Mouse (Mus musculus) layer of hippocampus, postnatal 25 days (tissue): ENCODE data around the gene 5730455P16Rik. TPM values are rescaled to one million over a fixed set of nuclear protein-coding genes. Genes with fewer than 3 reads are reported as not detected.
A peak's percentile ranks its signal among the peaks of the same experiment; 100 is the strongest.
"Not testable (repeated sequence)": the region's sequence is repeated elsewhere in the genome, so short reads cannot be mapped to it uniquely, and the experiment has no call there.

ENCODE experiments used
- DNase-seq, 2 experiments: peaks; one replicate each; pipeline ENCODE4 v3.0.0; 2022; ENCODE audit warnings: mixed read lengths in 2 of 2, low spot score in 1 of 2; ENCODE audit errors: extremely low spot score in 1 of 2
- total RNA-seq, 2 experiments: library from RNA; stranded (reverse); gene quantifications; 2 replicates each; pipeline ENCODE4 v1.2.3; 2021

The 5730455P16Rik gene
- total RNA-seq, 2 experiments from 2014 or later, result 48.6 to 53.0 TPM

DNA sequence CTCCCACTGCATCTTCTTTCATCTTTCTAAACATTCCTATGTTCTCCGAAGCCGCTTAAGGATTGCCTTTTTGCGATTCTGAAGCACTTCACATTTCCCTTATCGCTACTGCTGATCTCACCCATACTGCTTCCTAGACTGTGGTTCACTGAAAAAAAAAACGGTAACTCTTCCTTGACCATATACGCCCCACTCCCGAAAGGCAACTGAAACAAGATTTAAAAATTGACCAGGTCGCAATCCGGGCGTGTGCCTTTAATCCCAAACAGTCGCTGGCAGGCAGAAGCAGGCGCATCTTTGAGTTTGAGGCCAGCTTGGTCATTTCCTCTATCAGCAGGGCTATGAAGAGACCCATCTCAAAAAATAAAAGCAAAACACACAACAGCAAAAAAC, 4.8 kb upstream of the 5730455P16Rik start:
- peak in 1 of 2 experiments; percentile 30 for DNase-seq

DNA sequence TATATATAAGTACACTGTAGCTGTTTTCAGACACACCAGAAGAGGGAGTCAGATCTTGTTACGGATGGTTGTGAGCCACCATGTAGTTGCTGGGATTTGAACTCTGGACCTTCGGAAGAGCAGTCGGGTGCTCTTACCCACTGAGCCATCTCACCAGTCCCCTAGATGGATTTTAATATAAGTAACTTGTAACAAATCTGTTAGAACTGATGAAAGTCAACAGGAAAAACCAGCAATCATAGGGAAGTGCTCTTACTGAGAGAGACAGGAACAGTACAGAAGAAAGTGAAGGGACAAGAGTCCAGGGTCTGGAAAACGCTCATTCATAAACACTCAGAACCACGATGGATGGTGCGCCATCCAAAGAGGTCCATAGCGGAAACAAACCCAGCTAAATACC, 1.4 kb upstream of the 5730455P16Rik start:
- not testable (repeated sequence) for DNase-seq

DNA sequence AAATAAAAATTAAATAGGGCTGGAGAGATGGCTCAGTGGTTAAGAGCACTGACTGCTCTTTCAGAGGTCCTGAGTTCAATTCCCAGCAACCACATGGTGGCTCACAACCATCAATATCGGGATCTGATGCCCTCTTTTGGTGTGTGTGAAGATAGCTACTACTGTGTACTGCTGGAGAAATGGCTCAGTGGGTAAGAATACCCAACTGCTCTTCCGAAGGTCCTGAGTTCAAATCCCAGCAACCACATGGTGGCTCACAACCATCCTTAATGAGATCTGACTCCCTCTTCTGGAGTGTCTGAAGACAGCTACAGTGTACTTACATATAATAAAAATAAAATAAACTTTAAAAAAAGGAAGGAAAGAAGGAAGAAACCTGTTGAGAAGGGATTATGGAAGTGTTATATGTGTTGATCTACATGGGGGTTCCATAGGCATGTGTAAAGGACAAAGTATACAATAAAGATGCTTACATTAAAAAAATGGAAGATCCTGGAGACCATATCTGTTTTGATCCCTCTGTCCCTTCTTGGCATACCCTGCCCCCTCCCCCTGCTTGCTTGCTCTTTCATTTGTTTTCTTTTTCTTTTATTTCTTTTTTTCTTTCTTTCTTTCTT, 726 bp upstream of the 5730455P16Rik start:
- not testable (repeated sequence) for DNase-seq

DNA sequence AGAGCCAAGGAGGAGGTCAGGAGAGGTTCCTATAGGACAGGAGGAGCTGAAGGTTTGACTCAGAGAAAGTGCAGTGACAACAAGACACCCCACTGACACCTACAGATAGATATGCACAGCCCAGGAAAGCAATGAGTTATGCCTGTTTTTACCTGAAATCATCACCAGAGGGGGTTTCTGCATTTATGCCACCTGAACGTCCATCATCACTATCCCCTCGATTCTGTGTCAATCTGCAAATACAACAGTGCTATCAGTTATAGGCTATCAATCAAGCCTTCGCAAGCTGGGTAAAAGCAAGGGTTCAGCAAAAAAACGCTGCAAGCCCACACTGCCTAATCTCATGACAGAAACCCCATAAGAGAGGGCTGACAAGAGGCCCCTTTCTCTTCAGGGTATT, 1.2 kb downstream of the 5730455P16Rik start:
- no peak for DNase-seq

DNA sequence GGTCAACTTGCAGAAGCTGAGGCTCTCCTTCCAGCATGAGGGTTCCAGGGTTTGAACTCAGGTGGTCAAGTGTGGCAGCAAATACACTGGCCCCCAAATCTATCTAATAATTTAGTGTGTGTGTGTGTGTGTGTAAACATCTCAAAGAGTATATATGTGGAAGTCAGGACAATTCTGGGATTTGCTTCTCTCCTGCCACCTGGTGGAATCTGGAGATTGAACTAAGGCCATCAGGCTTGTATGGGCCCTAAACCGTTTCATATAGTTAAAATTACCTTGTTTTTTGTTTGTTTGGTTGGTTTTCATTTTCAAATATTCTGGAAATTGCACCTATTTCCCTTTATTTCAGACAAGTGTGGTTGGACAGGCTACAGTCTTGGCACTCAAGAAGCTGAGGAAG, 8.9 kb downstream of the 5730455P16Rik start:
- DNase-seq, result no peak

DNA sequence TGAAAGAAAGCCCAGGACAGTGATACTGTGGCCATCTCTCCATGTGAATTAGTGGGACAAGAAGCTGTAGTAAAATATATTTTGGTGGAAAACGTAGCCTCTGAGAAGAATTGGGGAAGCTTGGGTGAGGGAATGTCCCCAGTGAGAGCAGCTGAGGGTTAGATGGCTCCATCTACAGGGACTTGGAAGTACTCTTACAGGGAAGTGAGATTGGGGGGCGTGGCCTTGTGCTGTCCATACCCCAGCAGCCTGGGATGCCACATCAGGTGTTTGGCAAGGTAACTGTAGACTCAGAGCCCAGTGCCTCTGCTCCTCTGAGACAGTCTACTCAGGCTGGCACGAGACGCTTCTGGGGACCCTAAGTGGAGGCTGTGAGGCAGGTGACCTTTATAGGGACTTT, 23.0 kb downstream of the 5730455P16Rik start:
- DNase-seq, result no peak

DNA sequence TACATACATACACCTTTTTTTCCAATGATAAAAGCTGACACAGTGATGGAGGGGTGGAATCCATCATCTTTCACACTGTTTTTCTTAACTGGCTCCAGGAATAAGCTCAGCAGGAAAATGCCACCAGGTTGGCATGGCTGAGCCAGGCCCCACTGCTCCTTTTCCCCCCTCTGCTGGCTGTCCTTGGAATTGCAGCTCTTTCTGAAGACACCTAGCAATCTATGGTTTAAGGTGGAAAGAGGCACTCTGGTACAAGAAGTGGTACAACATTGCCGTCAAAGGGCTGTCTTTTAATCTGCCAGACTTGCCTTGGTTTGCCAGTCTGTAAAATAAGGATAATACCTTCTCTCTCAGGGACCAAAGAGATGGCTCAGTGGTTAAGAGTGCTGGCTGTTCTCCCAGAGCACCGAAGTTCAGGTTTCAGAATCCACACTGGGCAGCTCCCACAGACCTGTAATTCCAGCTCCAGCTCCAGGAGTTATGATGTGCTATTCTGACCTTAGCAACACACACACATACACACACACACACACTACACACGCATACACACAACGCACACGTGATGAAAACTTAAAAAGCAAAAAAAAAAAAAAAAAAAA, 25.9 kb downstream of the 5730455P16Rik start:
- peak; percentile 80 to 98 for DNase-seq

DNA sequence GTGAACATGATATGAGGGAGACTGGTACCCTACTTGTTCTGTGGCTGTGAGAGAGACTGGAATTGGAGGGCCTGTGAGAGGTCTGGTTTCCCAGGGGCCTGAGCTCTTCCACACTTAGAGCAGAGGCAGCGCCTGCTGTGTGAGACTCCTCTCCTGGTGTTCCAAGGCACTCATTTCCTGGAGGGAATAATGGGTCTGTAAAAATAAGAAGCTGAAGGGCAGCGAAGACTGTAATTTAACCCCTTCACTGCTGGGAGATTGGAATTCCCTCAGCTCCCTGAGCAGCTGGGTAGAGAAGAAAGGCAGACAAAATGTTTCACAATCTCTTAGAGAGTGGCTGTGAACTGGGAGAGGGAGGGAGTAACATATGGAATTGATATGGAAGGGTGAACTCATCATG, 35.4 kb downstream of the 5730455P16Rik start:
- DNase-seq, result no peak

DNA sequence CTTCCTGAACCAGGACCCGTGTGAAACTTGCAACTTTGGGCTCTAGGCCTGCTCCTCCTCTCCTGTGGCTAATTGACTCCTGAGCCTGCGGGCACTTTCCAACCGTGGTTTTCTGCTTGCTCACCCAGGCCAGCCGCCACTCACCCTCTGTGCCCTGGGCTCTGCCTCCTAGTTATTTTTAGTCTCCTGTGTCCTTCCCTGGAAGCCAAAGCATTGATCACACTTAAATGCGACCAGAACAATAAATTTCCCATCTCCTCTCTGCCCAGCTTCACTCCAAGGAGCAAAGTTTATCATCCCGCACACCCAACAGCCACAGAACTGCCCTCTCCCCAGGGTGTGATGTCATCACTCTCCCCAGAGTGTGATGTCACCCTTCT, 41.5 kb downstream of the 5730455P16Rik start:
- no peak for DNase-seq

DNA sequence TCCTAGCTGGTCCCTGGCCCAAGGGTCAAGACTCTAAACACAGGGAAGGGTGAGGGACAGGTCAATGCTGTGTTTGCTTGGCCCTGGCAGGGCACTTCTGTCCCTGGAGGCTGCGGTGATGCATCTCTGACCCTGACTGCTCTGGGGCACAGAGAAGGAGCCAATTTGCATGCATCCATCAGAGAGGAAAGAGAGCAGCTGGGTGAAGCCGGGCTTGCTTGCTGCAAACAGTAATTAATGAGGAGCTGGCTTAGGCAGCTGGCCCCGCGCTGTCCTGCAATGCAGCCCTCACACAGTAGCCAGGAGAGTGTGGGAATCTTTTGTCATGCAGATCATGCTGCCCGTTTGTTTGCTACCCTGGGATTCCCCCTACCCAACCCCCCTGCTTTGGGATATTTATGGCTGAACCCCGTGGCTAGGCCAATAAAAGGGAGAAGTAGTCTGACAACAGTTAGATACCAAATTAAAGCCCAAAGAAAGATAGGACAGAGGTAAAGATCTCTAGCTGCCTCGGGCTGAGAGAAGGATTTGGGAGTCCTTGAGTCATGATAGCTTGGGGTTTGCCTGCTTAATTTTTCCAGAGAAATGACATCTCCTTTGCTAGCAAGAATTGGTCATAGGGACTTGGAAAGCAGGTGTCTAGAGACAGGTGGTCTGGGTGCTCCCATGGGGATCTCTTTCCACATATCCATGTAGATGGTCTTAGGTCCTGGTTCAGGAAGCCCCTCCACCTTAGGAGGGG, 42.1 kb downstream of the 5730455P16Rik start:
- DNase-seq, result no peak

DNA sequence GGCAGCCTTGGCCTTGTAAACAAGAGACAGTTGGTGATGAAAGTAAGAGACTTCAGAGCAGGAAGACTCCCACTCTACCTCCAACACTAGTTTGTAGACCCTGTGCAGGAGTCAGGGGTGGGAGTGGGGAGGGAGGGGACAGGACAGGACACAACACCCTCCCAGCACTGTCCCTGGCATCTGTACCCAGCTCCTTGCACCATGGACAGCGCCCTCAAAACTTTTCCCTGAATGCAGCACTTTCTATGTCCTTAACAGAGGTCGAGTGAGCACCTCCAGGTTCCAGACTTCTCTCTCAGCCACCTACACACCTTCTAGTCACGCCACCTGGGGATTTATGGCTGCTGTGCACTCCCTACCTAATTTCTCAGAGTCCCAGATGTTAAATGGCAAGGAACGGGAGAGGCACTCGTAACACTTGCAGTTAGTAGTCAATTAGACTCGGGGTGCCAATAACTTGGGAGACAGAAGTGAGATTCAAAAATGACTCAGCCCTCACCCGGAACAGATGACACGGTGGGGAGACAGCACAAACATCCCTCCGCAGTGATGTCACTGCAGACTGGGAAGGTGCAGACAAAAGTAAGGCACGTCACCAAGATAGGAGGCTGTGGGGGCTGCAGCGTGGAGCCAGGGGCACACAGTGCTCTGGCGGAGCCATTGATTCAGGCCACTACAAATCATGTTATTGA, 45.0 kb downstream of the 5730455P16Rik start:
- no peak for DNase-seq

DNA sequence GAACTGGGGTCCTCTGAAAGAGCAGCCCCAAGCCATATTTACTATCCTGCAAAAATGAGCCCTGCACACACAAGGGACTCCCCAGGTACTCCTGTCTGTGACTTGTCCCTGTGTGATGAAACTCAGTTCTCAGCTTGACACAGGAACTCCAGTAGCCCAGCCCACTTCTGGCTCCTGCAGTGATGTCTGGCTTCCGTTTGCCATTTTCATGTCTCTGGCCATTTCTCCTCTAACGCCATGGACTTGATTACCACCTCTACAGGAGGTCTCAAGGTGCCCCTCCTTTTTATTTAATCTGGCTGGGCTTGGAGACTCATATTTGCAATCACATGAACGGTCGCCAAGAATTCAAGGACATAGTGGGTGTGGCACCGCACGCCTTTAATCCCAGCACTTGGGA, 53.2 kb downstream of the 5730455P16Rik start:
- DNase-seq, result no peak

DNA sequence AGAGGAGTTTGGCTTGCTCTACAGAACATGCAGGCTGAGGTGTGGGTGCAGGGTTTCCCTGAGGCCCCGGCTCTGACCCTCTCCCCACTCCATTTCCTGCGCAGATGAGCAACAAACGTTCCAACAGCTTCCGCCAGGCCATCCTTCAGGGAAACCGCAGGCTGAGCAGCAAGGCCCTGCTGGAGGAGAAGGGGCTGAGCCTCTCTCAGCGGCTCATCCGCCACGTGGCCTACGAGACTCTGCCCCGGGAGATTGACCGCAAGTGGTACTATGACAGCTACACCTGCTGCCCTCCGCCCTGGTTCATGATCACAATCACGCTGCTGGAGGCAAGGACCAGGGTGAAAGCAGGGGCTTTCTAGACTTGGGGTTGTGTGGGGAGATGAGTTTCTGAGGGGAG, 54.6 kb downstream of the 5730455P16Rik start:
- no peak for DNase-seq

DNA sequence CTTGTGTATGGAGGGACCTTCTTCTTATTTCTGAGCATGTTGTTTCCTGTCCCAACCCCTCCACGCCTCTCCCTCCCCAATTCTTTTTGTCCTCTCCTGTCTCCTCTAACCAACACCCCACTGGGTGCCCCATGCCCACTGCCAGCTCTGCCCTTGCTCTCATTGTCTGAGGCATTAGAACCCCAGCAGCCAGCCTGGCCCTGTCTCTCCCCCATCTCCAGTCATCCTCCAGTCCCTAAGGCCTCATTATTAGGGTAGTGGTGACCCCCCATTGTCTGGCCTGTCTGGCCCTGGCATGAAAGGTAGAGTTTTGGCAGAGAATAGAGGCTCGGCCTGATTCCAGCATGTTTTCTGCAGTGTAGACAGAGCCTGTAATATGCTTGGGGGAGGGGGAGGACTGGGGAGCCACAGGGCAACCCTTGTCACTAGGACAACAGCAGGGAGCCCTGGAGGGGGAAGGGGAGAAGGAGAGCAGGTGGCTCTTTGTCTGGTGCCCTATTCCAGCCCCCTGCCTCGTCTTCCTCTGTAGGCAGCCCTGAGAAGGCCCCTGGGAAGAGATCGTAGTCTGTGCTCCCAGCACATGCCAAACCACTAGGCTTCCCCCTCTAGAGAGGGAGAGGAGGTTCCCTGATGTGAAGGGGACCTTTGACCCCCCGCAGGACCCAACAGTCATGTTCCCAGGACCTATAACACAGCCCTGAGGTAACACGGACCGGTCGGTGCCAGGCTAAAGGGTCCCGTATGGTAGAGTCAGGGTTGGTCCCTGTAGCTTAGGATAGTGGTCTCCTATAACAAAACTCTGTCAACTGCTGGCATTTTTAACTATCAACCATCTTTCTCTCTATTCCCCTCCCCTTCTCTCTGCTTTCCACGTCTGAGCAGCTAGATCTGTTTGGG, 61.8 kb downstream of the 5730455P16Rik start:
- no peak for DNase-seq

DNA sequence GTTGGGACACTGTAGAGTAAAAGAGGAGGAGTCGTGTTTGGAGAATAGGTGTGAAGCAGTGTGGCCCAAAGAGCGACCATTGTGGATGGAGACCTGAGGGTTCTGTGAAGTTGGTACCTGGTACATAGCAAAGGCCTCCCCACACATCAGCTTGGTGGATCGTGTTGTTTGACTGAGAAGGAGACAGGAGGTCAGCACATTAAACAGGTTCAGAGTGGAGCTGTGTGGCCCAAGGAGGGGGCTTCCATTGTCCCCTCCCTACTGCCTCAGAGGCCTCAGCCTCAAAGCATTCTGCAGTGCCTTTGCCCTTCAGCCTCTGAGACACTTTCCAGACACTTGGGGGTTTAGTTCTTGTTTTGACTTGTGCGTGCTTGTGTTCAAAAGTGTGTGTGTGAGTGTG, 63.9 kb downstream of the 5730455P16Rik start:
- no peak for DNase-seq

DNA sequence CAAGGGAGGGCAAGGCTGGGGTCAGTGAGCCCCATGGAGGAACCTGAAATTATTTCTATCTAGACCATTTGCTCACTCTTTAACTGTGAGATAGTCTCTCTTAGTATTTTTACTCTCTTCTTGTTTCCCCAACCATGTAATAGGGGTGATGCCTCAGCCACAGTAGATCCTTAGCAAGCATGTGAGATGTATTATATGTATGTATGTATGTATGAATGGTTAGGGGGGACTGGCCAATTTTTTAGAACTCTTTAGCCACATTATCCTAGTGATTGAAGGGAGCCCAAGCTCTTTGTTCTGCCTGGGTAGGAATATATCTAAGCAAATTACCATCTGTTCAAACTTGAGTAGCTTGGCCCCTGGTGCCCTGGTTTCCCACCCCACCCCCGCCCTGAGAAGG, 64.4 kb downstream of the 5730455P16Rik start:
- no peak for DNase-seq

DNA sequence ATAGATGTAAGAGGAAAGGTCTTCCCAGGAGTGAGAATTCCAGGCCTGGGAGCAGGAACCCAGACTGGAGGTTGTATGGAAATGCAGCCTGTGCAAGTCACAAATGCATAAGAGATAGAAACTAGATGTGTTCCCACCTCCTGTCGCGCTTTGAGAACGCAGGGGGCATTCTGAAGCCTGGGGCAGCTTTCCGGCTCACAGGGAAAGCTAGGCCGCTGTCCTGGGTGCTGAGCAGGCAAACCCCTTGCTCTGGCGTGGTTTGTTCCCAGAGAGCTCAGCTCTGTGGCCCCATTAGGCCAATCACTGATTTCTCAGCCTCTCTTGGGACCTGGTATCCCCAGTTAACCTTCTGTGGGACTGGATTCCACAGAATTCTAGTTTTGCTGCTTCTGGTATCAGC, 65.3 kb downstream of the 5730455P16Rik start:
- DNase-seq, result no peak

DNA sequence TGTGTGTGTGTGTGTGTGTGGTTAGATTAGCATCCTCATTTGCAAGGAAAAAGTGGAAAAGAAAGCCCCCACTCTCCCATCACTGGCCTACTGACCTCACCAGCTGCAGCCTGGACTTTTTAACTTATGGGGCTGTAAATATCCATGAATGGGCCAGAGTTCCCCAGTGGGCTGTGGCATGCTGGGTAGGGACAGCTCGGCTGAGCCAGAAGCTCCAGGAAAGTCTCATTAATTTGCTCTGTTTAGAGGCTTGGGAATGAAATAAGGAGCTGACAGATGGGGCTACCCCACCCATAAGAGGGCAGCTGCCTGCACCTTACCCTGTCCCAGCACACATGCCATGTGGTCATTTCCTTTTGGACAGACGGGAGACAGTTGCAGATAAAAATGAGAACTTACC, 65.8 kb downstream of the 5730455P16Rik start:
- no peak for DNase-seq

DNA sequence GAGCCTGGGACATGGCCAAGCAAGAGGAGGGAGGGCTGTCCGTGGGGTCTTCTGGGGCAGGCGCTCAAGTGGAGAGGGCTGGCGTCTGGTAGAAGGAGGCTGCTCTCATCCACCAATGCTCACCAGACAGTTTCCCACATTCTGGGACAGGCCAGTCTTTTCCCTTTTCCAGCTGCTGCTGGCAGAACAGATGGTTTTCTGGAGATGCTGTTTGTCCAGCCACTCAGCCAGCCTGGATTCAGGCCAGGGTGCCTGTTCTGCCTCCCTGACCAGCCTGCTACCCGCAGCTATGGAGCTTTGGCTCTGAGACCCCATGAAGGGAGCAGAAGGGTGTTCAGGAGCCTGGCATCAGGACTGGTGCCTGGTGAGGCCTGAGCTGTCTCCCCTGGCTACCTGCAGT, 66.6 kb downstream of the 5730455P16Rik start:
- DNase-seq, result no peak
